Mouse (Mus musculus): ENCODE results near the gene Pamr1.

DNA sequence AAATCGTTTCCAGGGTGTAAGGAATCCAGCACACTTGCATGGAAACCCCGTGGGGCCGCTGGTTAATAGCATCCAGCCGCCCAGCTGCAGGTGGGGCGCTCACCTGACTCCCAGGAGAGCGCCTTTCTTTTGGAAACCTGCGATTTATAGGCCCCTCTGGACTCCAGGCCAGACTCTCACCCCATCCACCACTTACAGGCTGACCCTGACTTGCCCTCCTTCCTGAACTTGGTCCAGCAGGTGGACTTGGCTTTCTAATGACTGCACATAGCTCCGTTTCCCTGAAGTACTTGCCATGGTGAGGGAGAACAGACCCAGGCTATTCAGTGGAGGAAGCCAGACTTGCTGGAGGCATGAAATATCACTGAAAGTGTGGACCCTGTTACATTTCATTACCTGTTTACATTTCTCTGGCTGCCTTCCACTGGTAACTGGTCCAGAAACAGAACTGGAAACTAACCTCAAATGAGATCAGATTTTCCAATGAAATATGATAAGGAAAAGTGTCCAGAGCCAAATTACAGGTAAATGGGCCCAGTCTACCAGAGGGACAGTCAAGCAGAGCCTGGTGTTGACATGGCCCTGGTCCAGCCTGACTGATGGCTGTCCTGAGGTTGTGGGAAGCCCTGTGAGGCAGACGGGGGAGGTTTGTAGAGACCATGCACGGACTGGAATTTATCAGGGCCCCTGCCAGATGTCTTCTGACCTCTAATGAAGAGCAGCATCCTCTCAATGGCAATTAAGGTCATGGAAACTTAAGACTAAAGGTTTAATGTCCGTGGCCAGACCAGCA lies 9.2 kb upstream of the Pamr1 start:
- TF ChIP-seq EP300 (IDR thresholded peaks at IDR 0.05; ENCODE audit: insufficient read depth, low read depth, low read length) (no peak), CTCF (IDR thresholded peaks at IDR 0.05) (no peak), POLR2A (IDR thresholded peaks at IDR 0.05; ENCODE audit: insufficient read depth, low read depth, low read length) (no peak)
